Mouse (Mus musculus) left cerebral cortex, adult 18-20 months (tissue): ENCODE measurements around the gene A3galt2. TPM values are rescaled to one million over a fixed set of nuclear protein-coding genes. Genes with fewer than 3 reads are reported as not detected.

ENCODE experiments used
- DNase-seq, 2 experiments: peaks; one replicate each; pipeline ENCODE4 v3.0.0; 2021 to 2022; ENCODE audit warnings: low spot score in 2 of 2, mixed read lengths in 1 of 2
- total RNA-seq, 2 experiments: library from RNA; stranded (reverse); gene quantifications; 2 replicates each; pipeline ENCODE4 v1.2.3; 2021

Gene A3galt2
- total RNA-seq, 2 experiments from 2014 or later, result 0.28 to 0.37 TPM

- DNase-seq, result no peak
Observed at GRCm38 (mm10) chr4:128752031-128752757, 3.0 kb upstream of the A3galt2 start.

- no peak for DNase-seq
Observed at GRCm38 (mm10) chr4:128753571-128753970, 1.6 kb upstream of the A3galt2 start.

DNA sequence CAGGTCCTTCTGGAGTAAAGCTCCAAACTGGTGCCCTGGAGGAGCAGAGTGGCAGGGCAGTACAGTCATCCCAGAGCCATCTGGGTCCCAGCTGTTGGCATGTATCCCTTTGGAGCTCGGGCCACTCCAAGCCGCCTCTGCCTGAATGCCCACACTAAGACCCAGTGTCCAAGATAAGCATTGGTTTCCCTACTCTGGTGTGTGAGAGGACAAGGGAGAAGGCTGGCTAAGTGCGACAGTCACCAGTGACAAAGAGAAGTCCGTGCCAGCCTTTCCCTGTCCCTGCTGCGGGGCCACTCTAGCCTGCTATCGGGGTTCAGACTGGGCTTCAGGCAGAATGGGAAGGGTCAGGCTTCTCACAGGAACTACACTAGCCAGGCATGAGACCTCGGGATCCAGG, 736 bp downstream of the A3galt2 start:
- DNase-seq, result no peak

- no peak for DNase-seq
Observed at GRCm38 (mm10) chr4:128759214-128759613, 4.0 kb downstream of the A3galt2 start.

DNA sequence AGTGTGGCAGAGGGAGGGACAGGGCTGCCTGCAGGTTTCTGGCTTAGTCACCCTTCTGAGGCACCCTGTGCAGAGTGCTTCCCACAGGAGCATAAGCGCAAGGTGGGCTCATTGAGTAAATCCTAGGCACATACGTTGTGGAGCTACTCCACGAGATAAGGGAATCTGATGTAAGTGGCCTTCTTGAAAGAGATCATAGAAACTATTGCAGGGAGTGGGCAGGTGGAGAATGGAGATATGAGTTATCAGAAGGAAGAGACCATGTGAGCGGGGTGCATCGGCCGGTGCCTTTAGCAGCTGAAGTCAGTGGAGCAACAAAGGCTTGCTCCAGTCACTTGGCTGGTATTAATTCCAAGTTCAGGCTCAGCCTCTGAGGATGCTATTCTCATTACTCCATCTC, 4.9 kb downstream of the A3galt2 start:
- no peak for DNase-seq

DNA sequence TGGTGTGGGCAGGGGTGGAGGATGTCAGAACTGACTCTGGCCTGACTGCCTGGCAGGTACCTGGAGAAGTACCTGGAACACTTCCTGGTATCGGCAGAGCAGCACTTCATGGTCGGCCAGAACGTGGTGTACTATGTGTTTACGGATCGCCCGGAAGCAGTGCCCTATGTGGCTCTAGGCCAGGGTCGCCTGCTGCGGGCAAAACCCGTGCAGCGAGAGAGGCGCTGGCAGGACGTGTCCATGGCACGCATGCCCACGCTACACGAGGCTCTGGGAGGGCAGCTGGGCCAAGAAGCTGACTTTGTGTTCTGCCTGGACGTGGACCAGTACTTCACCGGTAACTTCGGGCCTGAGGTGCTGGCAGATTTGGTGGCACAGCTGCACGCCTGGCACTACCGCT, 11.8 kb downstream of the A3galt2 start:
- DNase-seq, result no peak

DNA sequence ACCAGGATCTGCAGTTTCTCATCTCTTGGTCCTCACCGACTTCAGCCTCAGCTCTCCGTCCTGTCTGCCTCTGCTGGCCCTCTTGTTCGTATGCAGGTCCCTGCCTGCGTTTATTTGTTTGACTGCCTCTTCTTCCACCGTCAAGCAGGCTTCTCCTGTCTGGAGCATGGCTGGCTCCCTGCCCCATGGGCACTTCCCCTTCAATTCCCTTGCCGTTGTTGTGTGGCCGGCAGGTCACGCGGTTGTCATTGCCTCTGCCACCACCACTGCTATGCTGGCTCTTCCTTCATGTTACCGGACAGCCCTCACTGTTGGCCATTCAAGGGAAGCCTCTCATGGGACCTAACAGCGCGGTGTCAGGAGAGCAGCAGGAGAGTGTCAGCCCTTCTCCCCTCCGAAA, 13.0 kb downstream of the A3galt2 start:
- no peak for DNase-seq

- no peak for DNase-seq
Observed at GRCm38 (mm10) chr4:128769569-128770355, 14.6 kb downstream of the A3galt2 start.

- no peak for DNase-seq
Observed at GRCm38 (mm10) chr4:128770698-128771097, 15.5 kb downstream of the A3galt2 start.

- no peak for DNase-seq
Observed at GRCm38 (mm10) chr4:128773820-128774219, 18.7 kb downstream of the A3galt2 start.

DNA sequence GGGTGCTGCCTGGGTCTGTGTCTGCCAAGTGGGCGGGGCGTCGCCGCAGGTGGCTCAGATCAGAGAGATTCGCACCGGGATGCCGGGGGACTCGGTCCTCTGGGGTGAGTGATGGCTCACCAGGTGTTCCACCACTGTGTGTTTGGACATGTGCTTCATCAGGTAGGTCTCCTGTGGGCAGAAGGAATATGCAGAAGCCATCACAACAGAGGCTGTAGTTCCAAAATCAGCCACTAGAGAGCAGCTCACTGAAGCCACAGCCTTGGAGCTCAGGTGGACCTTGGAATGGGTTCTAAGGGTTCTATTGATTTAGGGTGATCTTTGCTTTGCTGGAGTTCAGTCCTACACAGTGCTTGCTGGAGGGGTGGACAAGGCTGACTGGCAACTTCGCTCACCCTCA, 19.3 kb downstream of the A3galt2 start:
- peak in 1 of 2 experiments; percentile 64 for DNase-seq

- peak; percentile 71 to 80 for DNase-seq
Observed at GRCm38 (mm10) chr4:128776568-128777289, 21.6 kb downstream of the A3galt2 start.

GRCm38 (mm10) chr4:128777593-128777992, 22.4 kb downstream of the A3galt2 start:
- DNase-seq, result no peak

DNA sequence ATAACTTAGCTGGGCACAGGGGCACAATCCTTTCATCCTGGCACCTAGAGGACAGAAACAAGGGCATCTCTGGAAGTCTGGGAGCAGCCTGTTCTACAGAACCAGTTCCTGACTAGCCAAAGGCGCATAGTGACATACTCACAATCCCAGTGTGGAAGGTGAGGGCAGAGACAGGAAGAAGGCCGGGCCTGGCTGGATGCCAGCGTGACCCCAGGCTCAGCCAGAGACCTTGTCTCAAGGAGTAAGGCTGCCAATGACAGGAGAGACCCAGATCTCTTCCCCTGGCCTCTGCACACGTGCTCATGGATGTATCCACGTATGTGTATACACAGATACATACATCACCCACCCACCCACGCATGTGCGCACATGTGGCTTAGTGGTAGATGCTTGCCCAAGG, 26.9 kb downstream of the A3galt2 start:
- no peak for DNase-seq

DNA sequence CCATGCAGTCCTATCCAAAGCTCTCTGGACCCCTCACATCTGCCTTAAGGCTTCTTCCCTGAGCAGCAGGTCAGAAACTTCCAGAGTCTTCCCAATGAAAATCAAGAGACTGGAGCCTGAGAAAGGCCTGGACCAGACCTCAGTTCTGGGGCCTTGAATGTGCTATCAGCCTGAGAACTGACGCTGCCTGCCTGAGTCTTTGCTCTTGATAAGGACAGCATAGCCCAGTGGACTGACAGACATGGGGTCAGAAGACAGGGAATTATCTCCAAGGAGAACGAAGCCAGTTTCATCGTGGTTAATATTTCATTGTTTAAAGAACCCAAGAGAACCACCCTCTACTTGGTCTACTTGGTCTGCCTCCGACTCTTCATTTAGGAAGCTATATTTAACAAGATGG, 27.5 kb downstream of the A3galt2 start:
- no peak for DNase-seq

DNA sequence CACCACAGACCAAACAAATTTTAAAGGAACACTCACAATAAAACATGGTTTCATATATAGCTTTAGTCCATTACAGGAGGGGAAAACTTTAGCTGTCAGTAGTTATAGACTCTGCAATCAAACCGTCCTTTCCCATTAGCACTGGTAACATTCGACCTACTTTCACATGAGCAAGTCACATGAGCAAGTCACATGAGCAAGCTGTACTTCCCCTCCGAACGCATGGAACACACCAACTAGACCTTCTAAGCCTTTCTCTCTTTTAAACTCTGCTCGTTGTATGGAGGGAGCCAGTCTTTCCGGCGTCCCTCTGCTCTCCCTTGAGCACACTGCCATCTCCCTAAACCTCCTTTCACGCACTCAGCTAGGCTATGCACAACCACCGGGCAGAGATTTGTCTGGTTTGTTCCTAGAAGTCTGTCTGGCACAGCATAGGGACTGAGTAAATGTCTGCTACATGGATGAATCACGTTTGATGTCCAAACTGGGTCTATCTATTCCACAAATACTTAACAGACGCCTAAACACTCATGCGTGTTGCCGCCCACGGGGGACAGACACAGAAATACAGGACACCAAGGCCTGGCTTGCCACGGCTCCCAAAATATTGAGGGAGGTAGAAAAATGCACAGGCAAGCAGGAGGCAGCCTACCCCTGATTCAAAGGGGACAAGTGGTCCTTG, 29.9 kb downstream of the A3galt2 start:
- peak in 1 of 2 experiments; percentile 47 for DNase-seq

DNA sequence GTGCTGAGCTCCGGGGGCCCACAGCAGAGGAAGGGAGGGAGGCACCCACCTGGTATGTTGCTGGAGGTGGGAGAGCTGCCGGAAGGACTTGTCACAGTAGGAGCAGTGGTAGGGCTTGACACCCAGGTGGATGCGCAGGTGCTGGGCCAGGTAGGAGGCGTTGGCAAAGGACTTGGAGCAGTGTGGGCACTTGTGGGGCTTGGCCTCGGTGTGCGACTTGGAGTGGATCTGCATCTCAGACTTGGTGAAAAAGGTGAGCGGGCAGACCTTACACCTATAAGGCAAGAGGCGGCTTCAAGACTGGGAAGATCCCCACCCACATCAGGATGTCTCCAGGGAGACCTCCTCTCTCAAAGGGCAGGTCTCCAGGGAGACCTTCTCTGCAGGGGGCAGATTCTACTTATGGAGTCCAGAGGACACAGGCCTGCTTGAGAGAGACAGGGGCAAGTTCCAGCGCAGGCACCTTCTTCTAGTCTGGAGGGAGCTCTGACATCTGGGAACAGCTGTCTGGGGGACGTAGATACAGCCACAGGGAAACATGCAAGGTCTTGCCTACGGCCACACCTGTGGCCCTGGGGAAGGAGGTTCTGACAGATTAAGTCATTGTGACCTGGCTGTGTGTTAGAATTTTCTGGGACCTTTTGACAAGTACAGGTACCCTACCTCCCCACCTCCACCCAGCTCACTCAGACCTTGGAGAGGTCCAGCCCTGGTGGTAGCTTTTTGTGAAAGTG, 30.9 kb downstream of the A3galt2 start:
- no peak for DNase-seq

DNA sequence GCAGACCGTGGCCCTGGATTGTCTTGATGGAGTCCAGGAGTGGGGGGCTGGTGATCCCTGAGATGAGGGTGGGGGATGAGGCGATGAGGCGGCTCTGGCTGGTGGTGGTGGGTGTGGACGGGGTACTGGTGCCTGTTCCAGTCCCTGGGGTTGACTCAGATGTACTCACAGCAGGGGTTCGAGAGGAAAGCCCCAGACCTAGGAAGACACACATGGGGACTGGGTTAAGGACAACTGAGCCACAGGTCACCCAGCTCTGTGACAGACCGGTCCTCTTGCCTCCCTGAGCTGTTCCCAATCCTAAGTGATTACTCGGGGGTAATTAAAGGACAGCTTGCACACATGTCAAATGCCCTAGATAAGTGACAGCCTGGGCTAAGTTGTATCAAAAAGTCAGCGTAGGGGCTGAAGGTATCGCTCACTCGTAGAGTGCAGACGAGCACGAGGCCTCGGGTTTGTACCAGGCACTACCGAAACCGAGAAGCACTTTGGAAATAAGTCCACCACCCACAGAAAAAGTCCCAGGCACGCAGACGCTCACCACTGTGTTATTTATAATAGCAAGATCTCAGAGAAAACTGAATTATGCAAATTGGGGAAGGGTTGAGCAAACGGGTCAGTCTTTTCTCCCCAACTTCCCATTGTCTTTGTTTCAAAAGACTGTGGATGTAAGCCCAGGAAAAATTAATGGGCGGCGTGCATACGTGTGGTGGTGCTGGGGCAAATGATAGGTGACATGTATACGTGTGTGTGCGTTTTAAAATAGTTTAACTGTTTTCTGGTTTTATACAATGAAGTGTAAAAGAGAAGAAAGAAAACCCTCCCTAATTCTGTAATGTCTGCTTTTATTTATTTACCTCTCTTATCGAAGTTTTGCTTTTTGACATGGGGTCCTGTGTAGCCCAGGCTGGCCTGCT, 32.1 kb downstream of the A3galt2 start:
- DNase-seq, result no peak

- no peak for DNase-seq
Observed at GRCm38 (mm10) chr4:128788108-128788507, 32.9 kb downstream of the A3galt2 start.

DNA sequence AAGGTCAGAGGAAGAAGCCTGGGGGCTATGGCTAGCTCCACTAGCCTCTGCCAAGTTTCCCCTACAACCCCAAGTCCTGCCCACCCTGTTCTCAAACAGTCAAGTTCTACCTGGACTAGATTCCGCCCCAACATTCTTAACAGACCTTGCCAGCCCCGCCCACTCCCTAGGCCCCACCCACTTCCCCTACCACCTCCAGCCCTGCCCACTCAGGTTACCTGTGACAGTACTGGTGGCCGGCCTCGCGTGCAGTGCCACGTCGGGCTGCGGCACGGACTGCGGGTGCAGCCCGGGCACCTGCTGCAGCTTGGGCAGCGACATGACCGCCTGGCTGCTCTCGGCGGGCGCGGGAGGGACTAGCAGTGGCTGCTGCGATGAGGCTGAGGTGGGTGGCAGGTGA, 34.5 kb downstream of the A3galt2 start:
- no peak for DNase-seq
